Mouse (Mus musculus): ENCODE data around the gene Fras1. TPM values are rescaled to one million over a fixed set of nuclear protein-coding genes. Genes with fewer than 3 reads are reported as not detected.

Fras1 gene
- polyA plus RNA-seq, 1 experiment = 0.22 TPM

GRCm38 (mm10) chr5:96603974-96604769, 230.4 kb downstream of the Fras1 start:
- no peak overlapping the region for H3K27ac ChIP-seq (ENCODE audit: control insufficient read depth, insufficient read depth, low read depth, low read length)
- H3K4me1 ChIP-seq (ENCODE audit: control insufficient read depth, insufficient read depth, low read length) = no peaks in the 10 kb centered on the region
- H3K4me3 ChIP-seq (ENCODE audit: control insufficient read depth, low read depth, low read length) = no peak overlapping the region
- TF ChIP-seq CTCF (IDR thresholded peaks at IDR 0.05; ENCODE audit: control insufficient read depth, insufficient read depth, insufficient replicate concordance, low read depth, low read length) (no peak), POLR2A (IDR thresholded peaks at IDR 0.05; ENCODE audit: control insufficient read depth, low read depth, low read length) (no peak)
- H3K36me3 ChIP-seq (ENCODE audit: control insufficient read depth, insufficient read depth, low read length) = no peaks in the 10 kb centered on the region
- H3K27me3 ChIP-seq (ENCODE audit: control insufficient read depth, insufficient read depth, low read length) = no peaks in the 10 kb centered on the region

GRCm38 (mm10) chr5:96608036-96608435, 234.3 kb downstream of the Fras1 start:
- TF ChIP-seq POLR2A (IDR thresholded peaks at IDR 0.05; ENCODE audit: control insufficient read depth, low read depth, low read length) = no peak
- TF ChIP-seq CTCF (IDR thresholded peaks at IDR 0.05; ENCODE audit: control insufficient read depth, insufficient read depth, insufficient replicate concordance, low read depth, low read length) = no peak
- no peaks in the 10 kb centered on the region for H3K27me3 ChIP-seq (ENCODE audit: control insufficient read depth, insufficient read depth, low read length)
- no peaks in the 10 kb centered on the region for H3K36me3 ChIP-seq (ENCODE audit: control insufficient read depth, insufficient read depth, low read length)
- no peak overlapping the region for H3K4me3 ChIP-seq (ENCODE audit: control insufficient read depth, low read depth, low read length)
- H3K4me1 ChIP-seq (ENCODE audit: control insufficient read depth, insufficient read depth, low read length) = no peaks in the 10 kb centered on the region
- no peak overlapping the region for H3K27ac ChIP-seq (ENCODE audit: control insufficient read depth, insufficient read depth, low read depth, low read length)

GRCm38 (mm10) chr5:96608581-96609280, 235.0 kb downstream of the Fras1 start:
- H3K4me3 ChIP-seq (ENCODE audit: control insufficient read depth, low read depth, low read length) = no peak overlapping the region
- no peaks in the 10 kb centered on the region for H3K27me3 ChIP-seq (ENCODE audit: control insufficient read depth, insufficient read depth, low read length)
- no peak overlapping the region for H3K27ac ChIP-seq (ENCODE audit: control insufficient read depth, insufficient read depth, low read depth, low read length)
- H3K36me3 ChIP-seq (ENCODE audit: control insufficient read depth, insufficient read depth, low read length) = no peaks in the 10 kb centered on the region
- TF ChIP-seq POLR2A (IDR thresholded peaks at IDR 0.05; ENCODE audit: control insufficient read depth, low read depth, low read length) (no peak), CTCF (IDR thresholded peaks at IDR 0.05; ENCODE audit: control insufficient read depth, insufficient read depth, insufficient replicate concordance, low read depth, low read length) (no peak)
- H3K4me1 ChIP-seq (ENCODE audit: control insufficient read depth, insufficient read depth, low read length) = no peaks in the 10 kb centered on the region

- no peaks in the 10 kb centered on the region for H3K36me3 ChIP-seq (ENCODE audit: control insufficient read depth, insufficient read depth, low read length)
- no peaks in the 10 kb centered on the region for H3K4me1 ChIP-seq (ENCODE audit: control insufficient read depth, insufficient read depth, low read length)
- TF ChIP-seq CTCF (IDR thresholded peaks at IDR 0.05; ENCODE audit: control insufficient read depth, insufficient read depth, insufficient replicate concordance, low read depth, low read length) = no peak
- no peak for TF ChIP-seq POLR2A (IDR thresholded peaks at IDR 0.05; ENCODE audit: control insufficient read depth, low read depth, low read length)
- no peak overlapping the region for H3K4me3 ChIP-seq (ENCODE audit: control insufficient read depth, low read depth, low read length)
- H3K27ac ChIP-seq (ENCODE audit: control insufficient read depth, insufficient read depth, low read depth, low read length) = no peak overlapping the region
- no peaks in the 10 kb centered on the region for H3K27me3 ChIP-seq (ENCODE audit: control insufficient read depth, insufficient read depth, low read length)
These were observed 238.3 kb downstream of the Fras1 start for GRCm38 (mm10) chr5:96612077-96612476.

GRCm38 (mm10) chr5:96616954-96617646, 243.3 kb downstream of the Fras1 start:
- Histone ChIP-seq H3K36me3 (ENCODE audit: control insufficient read depth, insufficient read depth, low read length) (no peaks in the 10 kb centered on the region), H3K27ac (ENCODE audit: control insufficient read depth, insufficient read depth, low read depth, low read length) (no peak overlapping the region), H3K27me3 (ENCODE audit: control insufficient read depth, insufficient read depth, low read length) (no peaks in the 10 kb centered on the region), H3K4me3 (ENCODE audit: control insufficient read depth, low read depth, low read length) (no peak overlapping the region), H3K4me1 (ENCODE audit: control insufficient read depth, insufficient read depth, low read length) (no peaks in the 10 kb centered on the region)
- TF ChIP-seq POLR2A (IDR thresholded peaks at IDR 0.05; ENCODE audit: control insufficient read depth, low read depth, low read length) (no peak), CTCF (IDR thresholded peaks at IDR 0.05; ENCODE audit: control insufficient read depth, insufficient read depth, insufficient replicate concordance, low read depth, low read length) (no peak)

DNA sequence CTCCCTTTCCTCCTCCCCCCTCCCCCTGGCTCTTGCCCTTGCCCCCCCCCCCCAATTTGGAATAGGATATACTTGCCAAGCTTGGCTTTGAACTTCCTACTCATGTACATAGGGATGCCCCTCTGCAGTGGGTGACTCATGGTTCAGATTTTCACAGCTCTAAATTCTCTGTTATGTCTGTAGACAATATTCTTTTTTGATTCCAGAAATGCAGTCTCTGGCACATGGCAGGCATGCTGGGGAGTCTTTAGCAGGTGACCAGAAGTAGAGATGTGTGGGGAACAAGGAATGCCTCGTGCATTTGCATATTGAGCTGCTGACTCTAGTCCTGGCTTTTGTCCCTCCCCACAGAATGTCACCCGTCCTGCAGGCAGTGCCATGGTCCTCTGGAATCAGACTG, 244.3 kb downstream of the Fras1 start:
- H3K36me3 ChIP-seq (ENCODE audit: control insufficient read depth, insufficient read depth, low read length) = no peaks in the 10 kb centered on the region
- H3K27me3 ChIP-seq (ENCODE audit: control insufficient read depth, insufficient read depth, low read length) = no peaks in the 10 kb centered on the region
- H3K4me3 ChIP-seq (ENCODE audit: control insufficient read depth, low read depth, low read length) = no peak overlapping the region
- TF ChIP-seq POLR2A (IDR thresholded peaks at IDR 0.05; ENCODE audit: control insufficient read depth, low read depth, low read length) = no peak
- no peak for TF ChIP-seq CTCF (IDR thresholded peaks at IDR 0.05; ENCODE audit: control insufficient read depth, insufficient read depth, insufficient replicate concordance, low read depth, low read length)
- no peak overlapping the region for H3K27ac ChIP-seq (ENCODE audit: control insufficient read depth, insufficient read depth, low read depth, low read length)
- H3K4me1 ChIP-seq (ENCODE audit: control insufficient read depth, insufficient read depth, low read length) = no peaks in the 10 kb centered on the region

- Histone ChIP-seq H3K27me3 (ENCODE audit: control insufficient read depth, insufficient read depth, low read length) (no peaks in the 10 kb centered on the region), H3K4me3 (ENCODE audit: control insufficient read depth, low read depth, low read length) (no peak overlapping the region), H3K36me3 (ENCODE audit: control insufficient read depth, insufficient read depth, low read length) (no peaks in the 10 kb centered on the region), H3K27ac (ENCODE audit: control insufficient read depth, insufficient read depth, low read depth, low read length) (no peak overlapping the region), H3K4me1 (ENCODE audit: control insufficient read depth, insufficient read depth, low read length) (no peaks in the 10 kb centered on the region)
- no peak for TF ChIP-seq POLR2A (IDR thresholded peaks at IDR 0.05; ENCODE audit: control insufficient read depth, low read depth, low read length)
- no peak for TF ChIP-seq CTCF (IDR thresholded peaks at IDR 0.05; ENCODE audit: control insufficient read depth, insufficient read depth, insufficient replicate concordance, low read depth, low read length)
These were observed 246.5 kb downstream of the Fras1 start for GRCm38 (mm10) chr5:96620209-96620608.

Measured in testis, adult 2 months (tissue).